Mouse (Mus musculus): ENCODE results near the gene Socs2. TPM values are rescaled to one million over a fixed set of nuclear protein-coding genes. Genes with fewer than 3 reads are reported as not detected.

Gene Socs2
- total RNA-seq, 4 experiments from 2014 or later: 32.4 to 40.8 (median 38.9) TPM

DNA sequence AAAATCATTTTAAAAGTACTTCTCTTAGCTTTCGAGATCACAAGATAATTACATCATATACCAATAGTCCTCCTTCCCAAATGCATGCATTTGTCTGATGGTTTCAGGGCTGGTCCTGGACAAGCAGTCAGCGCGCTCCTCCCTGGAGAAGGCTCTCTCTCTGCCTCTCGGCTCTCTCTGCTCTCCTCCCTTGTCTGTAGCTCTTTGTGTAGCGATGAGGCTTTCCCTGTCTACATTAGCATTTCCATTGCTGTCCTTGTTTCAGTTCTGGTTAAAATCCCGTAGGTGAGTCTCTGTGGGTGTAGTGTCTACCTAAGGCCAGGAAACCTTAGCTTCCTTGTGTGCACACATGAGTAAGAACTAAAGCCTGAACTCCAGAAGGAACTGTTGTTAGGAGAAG lies 62.9 kb downstream of the Socs2 start:
- no peak for DNase-seq (ENCODE audit: low spot score in 2 of 2)

DNA sequence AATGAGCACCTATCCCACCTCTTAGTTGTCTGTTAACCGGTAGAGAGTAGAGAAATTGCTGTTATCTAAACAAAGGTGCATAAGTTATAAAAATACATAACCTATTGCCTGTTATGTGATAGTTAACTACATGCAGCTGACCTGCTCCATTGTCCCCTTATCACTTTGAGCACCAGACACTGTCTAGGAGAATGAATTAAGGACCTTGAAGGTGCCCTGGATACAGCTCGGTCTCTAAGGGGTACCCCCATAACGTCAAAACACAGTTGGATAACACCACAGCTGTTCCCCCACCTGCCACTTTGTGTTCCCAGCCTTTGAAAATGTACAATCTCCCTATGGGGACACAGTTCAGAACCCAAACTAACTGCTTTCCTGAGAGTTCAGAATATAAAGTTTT lies 68.5 kb downstream of the Socs2 start:
- no peak for DNase-seq (ENCODE audit: low spot score in 2 of 2)

DNA sequence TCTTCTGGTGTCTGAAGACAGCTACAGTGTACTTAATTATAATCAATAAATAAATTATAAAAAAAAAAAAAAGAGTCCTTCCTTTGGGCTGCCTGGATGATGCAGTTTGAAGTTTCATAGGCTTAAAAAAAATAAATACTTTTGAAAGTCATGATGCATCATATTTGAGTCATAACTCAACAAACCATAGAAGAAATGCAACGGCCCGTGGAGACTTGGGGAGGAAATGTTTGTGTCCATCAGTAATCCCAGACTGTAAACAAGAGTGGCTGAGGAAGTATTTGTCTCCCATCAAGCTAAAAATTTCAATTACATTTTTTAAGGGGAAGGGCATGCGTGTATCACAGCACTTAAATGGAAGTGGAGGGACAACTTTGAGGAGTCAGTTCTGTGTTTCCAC lies 69.2 kb downstream of the Socs2 start:
- no peak for DNase-seq (ENCODE audit: low spot score in 2 of 2)

DNA sequence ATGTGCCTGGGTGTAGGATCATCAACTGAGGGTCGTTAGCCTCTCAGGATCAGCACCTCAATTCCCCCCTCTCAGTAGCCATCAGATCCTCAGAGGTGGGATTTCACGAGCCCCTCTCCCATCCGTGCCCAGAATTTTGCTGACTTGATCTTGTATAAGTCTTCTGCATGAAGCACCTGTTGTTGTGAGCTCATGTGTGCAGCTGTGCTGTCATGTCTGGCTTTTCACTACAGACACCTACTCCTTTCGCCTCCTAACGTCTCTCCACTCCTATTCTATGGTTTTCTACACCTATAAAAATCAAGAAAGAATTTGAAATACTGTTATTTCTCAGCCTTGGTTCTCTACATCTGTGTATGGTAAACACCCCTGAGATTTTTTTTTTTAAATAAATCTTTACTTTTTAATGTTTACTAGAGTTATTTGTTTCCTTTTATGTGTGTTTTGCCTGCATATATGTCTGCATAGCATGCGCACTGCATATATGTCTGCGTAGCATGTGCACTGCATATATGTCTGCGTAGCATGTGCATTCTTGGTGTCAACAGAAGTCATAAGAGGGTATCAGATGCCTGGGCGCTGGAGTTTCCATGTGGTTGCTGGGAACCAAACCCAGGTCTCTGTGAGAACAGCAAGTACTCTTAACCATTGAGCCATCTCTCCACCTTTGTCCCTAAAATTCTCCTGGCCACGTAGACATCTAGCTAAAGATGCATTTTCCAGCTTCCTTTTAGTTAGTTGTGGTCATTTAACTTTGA lies 74.0 kb downstream of the Socs2 start:
- DNase-seq (ENCODE audit: low spot score in 2 of 2): no peak

DNA sequence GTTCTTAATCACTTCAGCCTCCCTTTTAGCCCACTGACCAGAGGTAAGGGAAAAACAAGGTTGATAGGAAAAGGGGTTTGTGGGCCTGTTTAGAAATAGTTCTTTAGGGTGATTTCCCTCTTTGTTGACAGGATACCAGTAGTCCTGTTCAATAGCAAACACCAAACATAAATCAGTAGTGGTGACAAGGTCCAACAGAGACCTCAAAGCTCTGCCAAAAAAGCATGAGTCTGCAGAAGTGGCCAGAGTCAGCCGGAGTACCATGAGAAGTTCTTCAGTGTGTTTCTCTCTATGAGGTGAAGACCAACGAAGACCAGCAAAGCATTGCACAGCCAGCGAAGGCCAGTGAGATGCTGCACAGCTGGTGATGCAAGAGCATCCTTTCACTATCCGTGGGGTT lies 76.3 kb downstream of the Socs2 start:
- no peak for DNase-seq (ENCODE audit: low spot score in 2 of 2)

DNA sequence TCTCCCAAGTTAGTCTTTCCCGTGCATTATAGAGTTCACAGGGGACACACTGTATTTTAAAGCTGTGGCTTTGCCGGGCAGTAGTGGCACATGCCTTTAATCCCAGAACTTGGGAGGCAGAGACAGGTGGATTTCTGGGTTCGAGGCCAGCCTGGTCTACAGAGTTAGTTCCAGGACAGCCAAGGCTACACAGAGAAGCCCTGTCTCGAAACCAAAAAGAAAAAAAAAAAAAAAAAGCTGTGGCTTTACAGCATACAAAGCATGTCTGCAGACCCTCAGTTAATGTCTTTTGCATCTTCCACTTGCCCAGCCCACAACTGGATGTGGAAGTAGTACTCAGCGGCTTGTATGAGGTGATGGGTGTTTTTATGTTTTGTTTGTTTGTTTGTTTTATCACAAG lies 79.4 kb downstream of the Socs2 start:
- DNase-seq (ENCODE audit: low spot score in 2 of 2): no peak

DNA sequence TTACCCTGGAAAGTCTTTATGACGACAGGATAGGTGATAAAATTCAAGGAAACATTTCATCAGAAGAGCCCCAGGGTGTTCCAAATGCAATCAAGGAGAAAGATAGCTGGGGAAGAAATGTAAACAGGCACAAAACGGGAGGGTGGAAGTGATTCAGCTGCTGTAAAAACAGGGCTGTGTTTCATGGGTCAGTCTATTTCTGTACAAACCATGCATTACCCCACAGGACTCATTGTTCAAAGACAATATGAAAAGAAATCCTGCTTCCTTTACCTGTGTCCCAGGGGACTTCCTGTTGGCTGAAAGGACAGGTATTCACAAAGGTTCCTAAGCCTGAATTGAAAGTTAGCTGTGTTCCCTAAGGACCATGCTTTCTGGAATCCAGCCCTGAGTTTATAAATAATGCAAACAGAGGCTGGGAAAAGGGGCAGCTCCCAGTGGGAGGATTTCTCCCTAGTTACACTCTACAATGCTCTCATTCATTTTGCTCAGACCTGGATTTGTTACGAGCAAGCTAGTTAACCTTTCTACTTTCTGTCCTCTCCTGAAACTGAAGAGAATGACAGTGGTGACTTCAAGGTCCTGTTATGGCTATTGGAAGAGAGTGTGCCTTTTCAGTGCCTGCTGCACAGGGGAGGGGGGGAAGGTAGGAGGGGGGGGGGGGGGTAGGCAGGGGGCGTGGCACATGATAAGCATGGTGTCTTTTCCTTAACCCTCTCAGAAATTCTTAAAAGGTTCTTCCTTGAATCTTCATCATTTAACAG lies 80.0 kb downstream of the Socs2 start:
- no peak for DNase-seq (ENCODE audit: low spot score in 2 of 2)

Other genes with a start within 250 kb of the Socs2 start
- gene Cradd, start 93.0 kb downstream of the Socs2 start, total RNA-seq (2022): 10 to 100 TPM in 1 of 4 experiments, 1 to 10 TPM in 3; 6.4 to 10.0 (median 8.0) TPM
- gene Mrpl42, start 84.8 kb upstream of the Socs2 start, total RNA-seq (2022): 10 to 100 TPM; 66.9 to 73.8 (median 71.5) TPM
- gene Ube2n, start 98.0 kb upstream of the Socs2 start, total RNA-seq (2022): 100 to 1,000 TPM; 176 to 226 (median 205) TPM
- gene Nudt4, start 147.0 kb upstream of the Socs2 start, total RNA-seq (2022): 10 to 100 TPM; 72.5 to 74.3 (median 73.6) TPM